ENCODE assay signal across 8 mouse cellular contexts in the genomic region with DNA sequence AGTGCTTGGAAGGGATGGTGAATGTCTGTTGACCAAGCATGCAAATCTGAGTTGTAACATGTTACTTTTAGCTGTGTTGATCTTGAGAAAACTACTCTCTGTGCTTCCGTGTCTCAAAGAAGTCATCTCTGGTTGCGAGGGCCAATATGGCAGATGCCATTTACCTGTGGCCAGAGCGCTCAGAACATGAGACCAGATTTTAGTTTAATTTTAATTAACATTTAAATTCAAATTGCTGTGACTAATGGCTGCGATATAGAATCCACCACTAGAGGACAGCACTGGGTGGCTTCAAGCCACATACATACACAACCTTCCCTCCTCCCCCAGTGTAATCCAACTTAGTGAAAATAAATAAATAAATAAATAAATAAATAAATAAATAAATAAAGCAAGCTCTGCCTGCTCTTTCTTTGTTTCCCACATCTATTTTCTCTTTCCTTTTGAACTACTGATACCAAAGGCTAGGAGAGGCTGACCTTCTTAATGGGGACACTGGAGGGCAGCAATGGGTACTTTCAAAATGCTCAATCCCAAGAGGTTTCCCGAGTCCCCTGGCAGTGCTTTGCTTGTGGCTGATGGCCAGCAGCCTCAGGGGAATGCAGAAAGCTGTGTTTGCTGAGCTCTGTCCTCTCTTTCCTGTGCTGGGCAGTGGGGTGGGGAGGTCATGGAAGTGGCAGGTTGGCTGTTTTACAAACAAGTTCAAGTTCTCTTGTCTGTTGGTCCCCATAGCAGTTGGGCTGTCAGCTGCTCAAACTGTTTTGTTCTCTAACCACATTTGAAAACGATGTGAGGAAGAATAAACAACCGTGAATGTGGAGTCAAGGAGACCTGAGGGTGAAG. TPM values are rescaled to one million over a fixed set of nuclear protein-coding genes. Genes with fewer than 3 reads are reported as not detected.
DNase-seq lines count a peak whose midpoint lies in the region; ATAC-seq lines count a peak whose summit lies in the region.
"Not testable (repeated sequence)": the region's sequence is repeated elsewhere in the genome, so short reads cannot be mapped to it uniquely, and the experiment has no call there.

No protein-coding gene starts in this region.

- H3K36me3 ChIP-seq in intestine, embryonic 14.5 days (ENCODE audit: control insufficient read depth, insufficient read depth, low read length) = not testable (repeated sequence)

- WGBS in intestine, embryonic 14.5 days = 70% methylated on average over 7 of the region's 7 CpGs

- not testable (repeated sequence) for ATAC-seq in intestine, embryonic 14.5 days (replicated peaks; ENCODE audit: low FRiP score, low TSS enrichment, low read depth)

- not testable (repeated sequence) for H3K4me3 ChIP-seq in intestine, embryonic 14.5 days (ENCODE audit: low read depth, low read length)

- H3K27ac ChIP-seq in intestine, embryonic 14.5 days (ENCODE audit: low read depth) = peak overlapping the region; percentile 57; the same call in 1 of the 2 replicates

- H3K27me3 ChIP-seq in intestine, embryonic 14.5 days (replicated peaks; ENCODE audit: control insufficient read depth, insufficient read depth, low read length) = not testable (repeated sequence)

- peak; percentile 77 for DNase-seq in R1 (ENCODE audit: low read depth, low spot score)
- peak; percentile 88 to 92 for DNase-seq in cerebellum, postnatal 10 days
- DNase-seq in gastrocnemius, postnatal 10 days = peak; percentile 87
- DNase-seq in intestine, embryonic 14.5 days (ENCODE audit: low spot score) = peak; percentile 85
- peak; percentile 82 for DNase-seq in left cerebral cortex, adult 11 months (ENCODE audit: low spot score)
- DNase-seq in lung, postnatal 36 days = peak; percentile 97
- peak; percentile 82 to 89 for DNase-seq in right cerebral cortex, postnatal 36 days (ENCODE audit: low spot score in 2 of 2)
- DNase-seq in yolk sac, embryonic 10.5 days (ENCODE audit: low spot score) = peak; percentile 26

- not testable (repeated sequence) for H3K9me3 ChIP-seq in intestine, embryonic 14.5 days (ENCODE audit: control insufficient read depth, low read length)

- not testable (repeated sequence) for H3K9ac ChIP-seq in intestine, embryonic 14.5 days (ENCODE audit: low read length)

- not testable (repeated sequence) for H3K4me2 ChIP-seq in intestine, embryonic 14.5 days (ENCODE audit: low read length)

- not testable (repeated sequence) for H3K4me1 ChIP-seq in intestine, embryonic 14.5 days (replicated peaks; ENCODE audit: control insufficient read depth, insufficient read depth, low read length)

RNA-seq across cellular contexts. Expression of gene 4930467E23Rik, which starts 22.2 kb away (rescaled TPM):
- under 1 TPM; 0.12 to 0.65 TPM for total RNA-seq in gastrocnemius, postnatal 10 days (2021)
- 0.42 and 0.46 TPM in 2 replicates for polyA plus RNA-seq in intestine, embryonic 14.5 days (2014; fragmentation: Nextera tagmentation; extraction: Ambion mirVana)

Comparison
In these comparisons a context has a peak if more than half of its experiments do, and no peak if none do; other contexts are left out.
1. DNase-seq: peak in every context shown above with its lines; median percentile 97 in lung, postnatal 36 days; 90 in cerebellum, postnatal 10 days; 87 in gastrocnemius, postnatal 10 days; 86 in right cerebral cortex, postnatal 36 days; 85 in intestine, embryonic 14.5 days; 82 in left cerebral cortex, adult 11 months; 77 in R1; 26 in yolk sac, embryonic 10.5 days.